Mouse (Mus musculus): ENCODE results near the gene Capzb. TPM values are rescaled to one million over a fixed set of nuclear protein-coding genes. Genes with fewer than 3 reads are reported as not detected.

Gene Capzb
- polyA plus RNA-seq, 1 experiment from 2014 or later, result 331 TPM

DNA sequence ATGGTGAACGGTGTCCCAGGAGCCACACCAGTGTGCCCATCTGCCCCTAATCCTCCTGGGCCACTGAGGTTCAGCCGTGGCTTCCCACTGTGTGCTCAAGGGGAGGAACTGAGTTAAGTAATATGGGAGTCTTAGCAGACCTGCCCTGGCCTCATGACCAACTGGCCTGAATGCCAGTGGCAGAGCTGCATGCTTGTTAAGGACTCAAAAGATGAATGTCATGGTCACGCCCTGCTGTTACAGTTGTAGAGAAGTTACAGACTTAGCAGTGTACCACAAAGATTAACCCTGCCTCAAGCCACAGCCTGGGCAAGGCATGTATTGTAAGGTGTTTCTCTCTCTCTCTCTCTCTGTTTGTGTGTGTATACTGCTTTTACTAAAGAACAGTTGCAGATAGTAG is 25.8 kb downstream of the Capzb start:
- Histone ChIP-seq H3K4me3 (no peak overlapping the region), H3K36me3 (no peaks in the 10 kb centered on the region), H3K4me1 (replicated peaks) (peaks cover 22% of the 10 kb centered on the region), H3K27me3 (no peaks in the 10 kb centered on the region), H3K4me2 (no peak overlapping the region), H3K27ac (replicated peaks) (no peak overlapping the region), H3K9ac (no peak overlapping the region), H3K9me3 (no peaks in the 10 kb centered on the region)
- 63% methylated on average over 3 of the region's 3 CpGs for WGBS
- no peak for ATAC-seq (ENCODE audit: low FRiP score, low read depth)

DNA sequence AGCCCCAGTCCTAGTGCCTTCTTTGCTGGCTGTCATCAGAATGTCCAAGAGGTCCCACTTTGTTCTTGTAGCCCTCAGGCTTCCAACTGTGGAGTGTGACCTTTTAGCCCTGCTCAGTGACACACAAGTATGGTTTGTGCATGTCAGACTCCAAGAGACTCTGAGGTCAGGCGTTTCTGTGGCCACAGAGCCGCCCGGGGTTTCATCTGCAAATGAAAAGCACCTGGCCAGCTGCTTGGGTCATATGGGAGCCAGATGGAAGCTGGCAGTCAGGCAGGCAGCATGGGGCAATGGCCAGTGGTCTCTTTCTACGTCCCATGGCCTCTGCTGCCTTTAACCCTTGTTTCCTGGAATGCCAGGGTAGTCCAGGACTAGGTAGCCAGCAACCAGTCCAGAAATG is 27.0 kb downstream of the Capzb start:
- Histone ChIP-seq H3K9ac (no peak overlapping the region), H3K4me2 (no peak overlapping the region)
- 71% methylated on average over 4 of the region's 4 CpGs for WGBS

GRCm38 (mm10) chr4:139220978-139221377 is 28.3 kb downstream of the Capzb start:
- Histone ChIP-seq H3K9ac (no peak overlapping the region), H3K4me1 (replicated peaks) (peaks cover 15% of the 10 kb centered on the region), H3K27ac (replicated peaks) (no peak overlapping the region), H3K36me3 (no peaks in the 10 kb centered on the region), H3K27me3 (no peaks in the 10 kb centered on the region), H3K4me3 (no peak overlapping the region), H3K9me3 (no peaks in the 10 kb centered on the region), H3K4me2 (no peak overlapping the region)
- ATAC-seq (ENCODE audit: low FRiP score, low read depth), result no peak
- WGBS, result 98% methylated on average over 4 of the region's 4 CpGs

More for the DNA sequence above, 27.0 kb downstream of the Capzb start:
- Histone ChIP-seq H3K4me1 (replicated peaks) (peaks cover 15% of the 10 kb centered on the region), H3K27ac (replicated peaks) (no peak overlapping the region), H3K27me3 (no peaks in the 10 kb centered on the region), H3K36me3 (no peaks in the 10 kb centered on the region), H3K4me3 (no peak overlapping the region), H3K9me3 (no peaks in the 10 kb centered on the region)
- no peak for ATAC-seq (ENCODE audit: low FRiP score, low read depth)

- ATAC-seq (ENCODE audit: low FRiP score, low read depth), result no peak
- Histone ChIP-seq H3K4me3 (no peak overlapping the region), H3K4me1 (replicated peaks) (peaks cover 10% of the 10 kb centered on the region), H3K9ac (no peak overlapping the region), H3K27ac (replicated peaks) (no peak overlapping the region), H3K4me2 (no peak overlapping the region), H3K27me3 (no peaks in the 10 kb centered on the region), H3K36me3 (no peaks in the 10 kb centered on the region), H3K9me3 (no peaks in the 10 kb centered on the region)
- WGBS, result 95% methylated on average over 4 of the region's 4 CpGs
Measured at GRCm38 (mm10) chr4:139221837-139222236, 29.1 kb downstream of the Capzb start.

- no peaks in the 10 kb centered on the region for H3K9me3 ChIP-seq
- WGBS, result 77% methylated on average over 5 of the region's 5 CpGs
- H3K27me3 ChIP-seq, result no peaks in the 10 kb centered on the region
- no peaks in the 10 kb centered on the region for H3K36me3 ChIP-seq
- no peak overlapping the region for H3K27ac ChIP-seq (replicated peaks)
- ATAC-seq (ENCODE audit: low FRiP score, low read depth), result no peak
- no peak overlapping the region for H3K4me2 ChIP-seq
- H3K9ac ChIP-seq, result no peak overlapping the region
- H3K4me3 ChIP-seq, result no peak overlapping the region
- H3K4me1 ChIP-seq (replicated peaks), result peaks cover 6% of the 10 kb centered on the region
Measured at GRCm38 (mm10) chr4:139225115-139225514, 32.4 kb downstream of the Capzb start.

DNA sequence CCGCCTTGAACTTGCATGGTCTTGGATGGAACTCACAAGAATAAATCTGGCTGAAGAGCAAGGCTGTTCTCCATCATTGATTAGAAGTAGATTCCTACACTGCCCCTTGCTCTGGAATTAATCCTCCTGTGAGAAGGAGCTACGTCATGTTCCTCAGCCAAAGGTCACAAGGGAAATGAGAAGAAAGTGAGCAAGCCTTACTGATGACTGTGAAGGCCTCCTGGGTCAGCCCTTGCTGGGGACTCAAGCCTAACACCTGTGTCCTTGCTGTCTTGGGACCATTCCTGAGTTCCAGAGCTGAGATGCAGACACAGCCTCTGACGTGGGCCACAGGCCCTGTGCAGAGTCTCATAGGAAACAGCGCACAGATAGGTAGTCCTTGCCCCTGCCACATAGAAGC is 33.2 kb downstream of the Capzb start:
- no peak for ATAC-seq (ENCODE audit: low FRiP score, low read depth)
- WGBS, result 76% methylated on average over 4 of the region's 4 CpGs
- Histone ChIP-seq H3K27ac (replicated peaks) (no peak overlapping the region), H3K4me3 (no peak overlapping the region), H3K9ac (no peak overlapping the region), H3K36me3 (no peaks in the 10 kb centered on the region), H3K4me2 (no peak overlapping the region), H3K9me3 (no peaks in the 10 kb centered on the region), H3K27me3 (no peaks in the 10 kb centered on the region), H3K4me1 (replicated peaks) (peaks cover 14% of the 10 kb centered on the region)

DNA sequence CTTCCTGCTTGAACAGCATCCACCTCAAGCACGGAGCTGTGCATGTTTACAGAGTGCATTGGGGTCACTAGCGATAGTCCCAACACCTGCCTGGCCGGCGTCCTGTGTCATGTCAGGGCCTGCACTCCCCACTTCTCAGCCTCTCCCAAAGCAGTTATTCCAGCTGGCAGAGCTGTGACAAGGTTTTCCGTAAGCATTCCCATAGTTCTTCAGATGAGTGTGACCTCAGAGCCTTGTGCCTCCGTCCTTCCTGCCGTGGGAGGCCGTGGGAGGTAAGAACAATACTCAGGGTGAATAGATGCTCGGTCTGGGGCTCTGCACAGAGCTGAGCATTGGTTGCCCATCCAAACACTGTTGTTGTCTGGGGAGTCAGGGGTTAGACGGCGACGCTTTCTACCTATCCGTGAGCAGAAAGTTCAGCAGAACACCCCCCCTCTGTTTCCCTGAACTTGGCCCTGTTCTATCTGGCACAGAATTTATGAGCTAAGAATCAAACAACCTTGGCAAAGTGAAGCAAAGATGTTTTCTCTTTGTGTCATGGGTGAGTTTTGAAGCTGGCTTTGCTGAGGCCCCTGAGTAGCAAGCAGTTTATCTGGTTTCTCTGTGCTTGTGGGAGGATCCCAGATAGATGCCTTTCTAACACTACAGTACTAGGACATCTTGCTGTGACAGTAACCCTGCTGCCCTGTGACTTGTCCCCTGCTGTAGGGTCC is 34.0 kb downstream of the Capzb start:
- Histone ChIP-seq H3K36me3 (no peaks in the 10 kb centered on the region), H3K4me1 (replicated peaks) (peaks cover 20% of the 10 kb centered on the region), H3K27me3 (no peaks in the 10 kb centered on the region), H3K4me2 (no peak overlapping the region), H3K4me3 (no peak overlapping the region), H3K9ac (no peak overlapping the region), H3K9me3 (no peaks in the 10 kb centered on the region), H3K27ac (replicated peaks) (no peak overlapping the region)
- 70% methylated on average over 13 of the region's 13 CpGs for WGBS
- no peak for ATAC-seq (ENCODE audit: low FRiP score, low read depth)

- ATAC-seq (ENCODE audit: low FRiP score, low read depth), result no peak
- Histone ChIP-seq H3K36me3 (no peaks in the 10 kb centered on the region), H3K4me3 (no peak overlapping the region), H3K9me3 (no peaks in the 10 kb centered on the region), H3K27ac (replicated peaks) (no peak overlapping the region), H3K4me2 (no peak overlapping the region), H3K9ac (no peak overlapping the region), H3K4me1 (replicated peaks) (peaks cover 32% of the 10 kb centered on the region), H3K27me3 (no peaks in the 10 kb centered on the region)
- 87% methylated on average over 7 of the region's 7 CpGs for WGBS
Measured at GRCm38 (mm10) chr4:139227923-139228322, 35.2 kb downstream of the Capzb start.

DNA sequence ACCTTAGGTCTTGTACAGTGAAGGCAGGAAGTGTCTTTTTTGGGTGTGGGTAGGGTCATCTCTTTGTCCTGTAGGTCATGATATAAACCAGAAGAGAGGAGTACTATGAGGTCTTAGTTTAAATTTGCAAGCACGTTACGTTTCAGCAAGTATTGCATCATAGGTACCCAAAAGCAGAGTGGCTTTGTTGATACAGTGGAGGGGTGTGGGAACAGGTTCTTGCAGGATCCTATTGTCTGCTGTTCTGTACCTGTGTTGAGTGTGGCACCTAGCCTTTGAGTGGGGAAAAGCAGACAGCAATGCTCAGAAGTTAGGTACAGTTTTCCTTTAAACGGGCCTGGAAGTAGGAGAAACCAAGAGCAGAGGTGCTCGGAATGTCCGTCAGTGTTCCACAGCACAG is 36.6 kb downstream of the Capzb start:
- Histone ChIP-seq H3K9ac (no peak overlapping the region), H3K27me3 (no peaks in the 10 kb centered on the region), H3K4me2 (no peak overlapping the region), H3K4me1 (replicated peaks) (peaks cover 42% of the 10 kb centered on the region), H3K27ac (replicated peaks) (no peak overlapping the region), H3K4me3 (no peak overlapping the region), H3K36me3 (no peaks in the 10 kb centered on the region), H3K9me3 (no peaks in the 10 kb centered on the region)
- 91% methylated on average over 5 of the region's 5 CpGs for WGBS
- ATAC-seq (ENCODE audit: low FRiP score, low read depth), result no peak

DNA sequence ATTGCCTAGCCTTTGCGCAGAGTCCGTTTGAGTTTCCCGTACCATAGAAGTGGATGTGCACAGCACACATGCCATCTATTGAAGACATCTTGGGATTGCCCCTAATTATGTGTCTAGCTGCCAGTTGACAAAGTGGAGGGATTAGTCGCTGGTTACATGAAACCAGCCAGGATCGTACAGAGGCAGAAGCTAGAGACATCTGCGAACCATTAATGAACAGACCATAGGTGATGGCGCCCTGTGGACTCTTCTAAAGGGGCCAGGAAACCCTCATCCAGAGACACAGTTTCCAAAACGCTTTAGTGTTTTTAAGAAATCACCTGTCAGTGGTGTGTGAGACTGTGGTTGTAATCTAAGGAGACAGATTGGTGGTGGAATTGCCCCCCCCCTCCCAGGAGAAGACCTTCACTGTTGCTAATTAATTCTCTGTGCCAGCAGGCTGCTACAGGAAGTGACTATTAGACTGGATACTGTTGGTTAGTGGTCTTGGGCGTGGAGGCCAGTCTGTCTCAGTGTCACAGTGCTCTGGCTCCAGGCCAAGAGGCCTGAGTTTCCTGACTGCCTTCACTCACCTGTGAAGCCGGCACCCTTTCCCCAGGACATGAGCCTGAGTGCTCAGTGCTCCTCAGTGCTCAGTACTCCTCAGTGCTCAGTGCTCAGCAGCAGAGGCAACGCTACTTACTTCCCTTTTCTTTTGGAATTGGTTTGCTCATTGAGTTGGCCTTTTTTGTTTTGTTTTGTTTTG is 37.8 kb downstream of the Capzb start:
- Histone ChIP-seq H3K4me1 (replicated peaks) (peaks cover 42% of the 10 kb centered on the region), H3K9me3 (no peaks in the 10 kb centered on the region), H3K4me2 (no peak overlapping the region), H3K36me3 (no peaks in the 10 kb centered on the region), H3K27ac (replicated peaks) (no peak overlapping the region), H3K27me3 (no peaks in the 10 kb centered on the region), H3K4me3 (no peak overlapping the region), H3K9ac (no peak overlapping the region)
- 65% methylated on average over 11 of the region's 11 CpGs for WGBS
- peak; percentile 43 for ATAC-seq (ENCODE audit: low FRiP score, low read depth)

DNA sequence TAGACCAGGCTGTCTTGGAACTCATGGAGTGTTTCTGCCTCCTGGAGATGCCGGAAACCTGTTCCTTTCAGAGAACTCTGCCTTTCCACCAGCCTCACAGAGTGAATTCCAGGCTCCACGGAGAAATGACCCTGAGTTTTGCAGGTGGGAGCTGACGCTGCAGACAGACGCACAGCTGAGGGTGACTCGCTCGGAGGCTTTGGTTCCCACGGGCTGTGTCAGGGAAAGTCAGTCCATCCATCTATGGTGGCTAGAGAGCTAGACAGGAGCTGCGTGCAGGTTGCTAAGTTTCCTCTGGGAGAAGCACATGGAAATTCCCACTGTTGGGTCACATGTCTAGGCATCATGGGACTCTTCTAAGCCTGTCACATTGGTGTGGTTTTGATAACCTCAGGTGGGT is 38.5 kb downstream of the Capzb start:
- Histone ChIP-seq H3K9me3 (no peaks in the 10 kb centered on the region), H3K4me2 (no peak overlapping the region), H3K4me1 (replicated peaks) (peaks cover 42% of the 10 kb centered on the region), H3K36me3 (no peaks in the 10 kb centered on the region), H3K27ac (replicated peaks) (no peak overlapping the region), H3K4me3 (no peak overlapping the region), H3K27me3 (no peaks in the 10 kb centered on the region), H3K9ac (no peak overlapping the region)
- ATAC-seq (ENCODE audit: low FRiP score, low read depth), result no peak
- 81% methylated on average over 8 of the region's 8 CpGs for WGBS

DNA sequence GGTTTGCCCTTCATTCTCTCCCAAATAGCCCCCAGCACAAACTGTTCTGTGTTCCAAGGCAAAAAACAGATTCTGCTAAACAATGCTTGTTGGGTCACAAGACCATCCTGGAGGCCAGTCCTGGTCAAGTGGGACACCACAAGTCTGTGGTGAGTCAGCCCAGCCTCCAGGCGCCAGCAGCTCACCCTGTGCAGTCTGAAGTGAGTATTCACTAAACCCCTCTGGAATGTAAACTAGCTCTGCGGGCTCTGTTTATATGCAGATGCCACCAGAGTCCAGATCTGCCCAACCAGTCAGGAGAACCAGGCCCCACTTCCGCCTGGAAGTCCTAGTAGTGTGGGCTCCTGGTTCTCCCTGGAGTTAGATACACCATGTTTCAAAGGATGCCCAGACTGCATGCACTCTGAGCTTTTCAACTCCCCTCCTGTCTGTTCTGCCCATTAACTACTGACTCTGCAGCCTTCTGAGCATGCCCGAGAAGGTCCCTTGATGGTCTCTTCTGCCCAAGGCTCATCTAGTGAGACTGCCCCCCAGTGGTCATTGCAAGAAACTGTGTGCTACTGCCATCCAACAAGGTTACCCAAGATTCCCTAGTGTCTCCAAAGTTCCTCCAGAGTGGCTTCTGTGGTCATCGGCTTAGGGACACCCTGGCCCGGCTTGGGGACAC is 39.9 kb downstream of the Capzb start:
- no peak for ATAC-seq (ENCODE audit: low FRiP score, low read depth)
- Histone ChIP-seq H3K9ac (no peak overlapping the region), H3K36me3 (no peaks in the 10 kb centered on the region), H3K27ac (replicated peaks) (peak overlapping the region; percentile 7; the same call in 1 of the 2 replicates), H3K9me3 (no peaks in the 10 kb centered on the region), H3K27me3 (no peaks in the 10 kb centered on the region), H3K4me2 (no peak overlapping the region), H3K4me3 (no peak overlapping the region), H3K4me1 (replicated peaks) (peaks cover 38% of the 10 kb centered on the region)
- WGBS, result 42% methylated on average over 6 of the region's 6 CpGs

Data from hindbrain, embryonic 15.5 days (tissue).